Mouse (Mus musculus) midbrain, embryonic 14.5 days (tissue): ENCODE data around the gene Dzip1l. TPM values are rescaled to one million over a fixed set of nuclear protein-coding genes. Genes with fewer than 3 reads are reported as not detected.
"Not testable (repeated sequence)": the region's sequence is repeated elsewhere in the genome, so short reads cannot be mapped to it uniquely, and the experiment has no call there.

Source experiments
- ATAC-seq: fragments of 200-750 bp; cut with Nextera tagmentation; 2 replicates; pipeline ENCODE4 v1.8.0; 2017; ENCODE audit warnings: moderate number of reproducible peaks, moderate library complexity; ENCODE audit not compliant: low FRiP score, low TSS enrichment
- DNase-seq: peaks from one replicate; pipeline ENCODE4 v3.0.0-alpha.2; 2015
- H3K27ac ChIP-seq: fragments of 300-500 bp; sonication (generic); replicated peaks from 2 replicates; pipeline ENCODE4 v1.5.1; 2014; ENCODE audit warnings: mild to moderate bottlenecking, low read depth, low read length, moderate library complexity
- H3K27me3 ChIP-seq: fragments of 300-500 bp; sonication (generic); 2 replicates; pipeline ENCODE4 v1.6.1; 2014; ENCODE audit warnings: low read length, control low read depth, mixed read lengths; ENCODE audit not compliant: control insufficient read depth, insufficient read depth
- H3K36me3 ChIP-seq: fragments of 300-500 bp; sonication (generic); 2 replicates; pipeline ENCODE4 v1.6.1; 2014; ENCODE audit warnings: low read length, control low read depth; ENCODE audit not compliant: control insufficient read depth, insufficient read depth
- H3K4me1 ChIP-seq: fragments of 300-500 bp; sonication (generic); 2 replicates; pipeline ENCODE4 v1.6.1; 2014; ENCODE audit warnings: mild to moderate bottlenecking, antibody characterized with exemption, low read length, control low read depth; ENCODE audit not compliant: control insufficient read depth, insufficient read depth
- H3K4me2 ChIP-seq: fragments of 300-500 bp; sonication (generic); 2 replicates; pipeline ENCODE4 v1.6.1; 2014; ENCODE audit warnings: mild to moderate bottlenecking, low read length, moderate library complexity
- H3K4me3 ChIP-seq: fragments of 300-500 bp; sonication (generic); replicated peaks from 2 replicates; pipeline ENCODE4 v1.5.1; 2014; ENCODE audit warnings: low read depth, low read length
- H3K9ac ChIP-seq: fragments of 300-500 bp; sonication (generic); replicated peaks from 2 replicates; pipeline ENCODE4 v1.6.1; 2014; ENCODE audit warnings: mild to moderate bottlenecking, low read length, moderate library complexity
- H3K9me3 ChIP-seq: fragments of 300-500 bp; sonication (generic); 2 replicates; pipeline ENCODE4 v1.6.1; 2016; ENCODE audit warnings: low read length, control low read depth, mixed read lengths; ENCODE audit not compliant: control insufficient read depth
- WGBS: fragments of 180-500 bp; shearing (Covaris S2); extraction: QIAGEN DNeasy Blood & Tissue Kit; methylation state at CpG from one replicate; pipeline ENCODE4 v1.1.7; 2014; 5-methylcytosine and 5-hydroxymethylcytosine counted together
- polyA plus RNA-seq: library from polyadenylated mRNA; unstranded; fragments of >200 nt; fragmentation: Nextera tagmentation; extraction: Ambion mirVana; gene quantifications from 2 replicates; pipeline ENCODE4 v1.2.1, GENCODE M21; 2014

Gene Dzip1l
- 4.8 and 7.9 TPM in 2 replicates for polyA plus RNA-seq

DNA sequence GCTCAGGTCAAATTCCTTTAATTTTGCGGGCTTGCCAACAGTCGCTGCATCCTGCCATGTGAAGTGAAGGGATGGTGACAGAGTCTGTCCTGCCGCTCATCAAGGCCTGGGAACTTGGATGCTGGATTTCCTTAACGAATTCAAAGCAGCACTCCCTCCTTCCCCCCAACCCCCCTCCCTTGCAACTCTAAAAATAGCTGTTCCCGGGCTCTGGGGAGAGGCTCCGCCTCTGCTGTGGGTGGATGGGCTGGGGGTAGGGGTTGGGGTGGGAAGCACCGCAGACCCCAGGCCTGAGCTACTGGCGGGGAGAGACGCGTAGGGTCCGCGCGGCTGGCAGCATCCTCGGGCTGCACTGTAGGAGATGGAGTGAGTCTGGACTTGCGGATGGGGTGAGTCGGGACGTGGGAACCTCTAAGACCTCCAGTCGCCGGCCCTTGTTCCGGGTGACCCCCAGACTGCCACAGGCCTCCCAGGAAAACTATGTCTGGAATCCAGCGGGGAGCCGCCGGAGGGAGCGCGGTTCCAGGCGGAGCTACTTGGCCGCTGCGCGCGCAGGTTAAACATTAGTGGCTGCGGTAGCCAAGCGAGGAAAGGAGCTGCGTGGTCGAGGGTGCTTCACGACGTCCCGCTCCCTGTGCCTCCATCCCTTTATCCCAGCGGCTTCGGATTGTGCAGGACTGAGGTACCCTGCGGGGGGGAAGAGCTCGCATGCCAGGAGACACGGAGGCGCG lies at the start of gene Dzip1l:
TSS of gene Dzip1l (plus strand) at position 216 of the 731 bp plus-strand sequence.
- WGBS, result 0% methylated on average over 44 of the region's 44 CpGs
- Histone ChIP-seq H3K4me1 (peaks cover 22% of the 10 kb centered on the region), H3K27ac (peak within 1 kb of the TSS; percentile 77), H3K9ac (peak within 1 kb of the TSS; percentile 70), H3K4me3 (peak within 1 kb of the TSS; percentile 59), H3K9me3 (no peaks in the 10 kb centered on the region), H3K4me2 (peak within 1 kb of the TSS; percentile 88), H3K36me3 (no peaks in the 10 kb centered on the region), H3K27me3 (no peaks in the 10 kb centered on the region)
- DNase-seq (peak; percentile 90), ATAC-seq (peak; percentile 91)

DNA sequence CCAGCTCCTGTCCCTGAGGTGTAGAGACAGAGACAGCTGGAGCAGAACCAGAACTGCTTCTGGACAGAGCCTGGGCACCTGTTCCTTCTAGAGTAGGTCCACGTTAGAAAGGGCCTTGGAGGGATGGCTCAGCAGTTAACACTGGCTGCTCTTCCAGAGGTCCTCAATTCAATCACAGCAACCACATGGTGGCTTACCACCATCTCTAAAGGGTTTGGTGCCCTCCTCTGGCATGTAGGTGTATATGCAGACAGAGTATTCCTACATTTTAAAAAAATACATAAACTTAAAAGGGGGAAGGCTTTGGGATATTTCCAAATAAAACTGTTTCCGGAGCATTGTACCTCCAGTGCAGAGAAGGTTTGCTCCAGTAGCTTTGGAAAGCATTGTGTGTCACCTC lies 48.6 kb upstream of the Dzip1l start:
- peaks cover 10% of the 10 kb centered on the region for H3K4me1 ChIP-seq
- 55% methylated on average over 2 of the region's 2 CpGs for WGBS

GRCm38 (mm10) chr9:99587505-99588202 lies 41.6 kb upstream of the Dzip1l start:
- Histone ChIP-seq H3K9ac (no peak overlapping the region), H3K36me3 (peaks cover 20% of the 10 kb centered on the region), H3K27ac (no peak overlapping the region), H3K9me3 (no peaks in the 10 kb centered on the region), H3K27me3 (no peaks in the 10 kb centered on the region), H3K4me1 (no peaks in the 10 kb centered on the region), H3K4me2 (no peak overlapping the region), H3K4me3 (no peak overlapping the region)
- 26% methylated on average over 8 of the region's 8 CpGs for WGBS
- no peak for ATAC-seq
- peak; percentile 71 for DNase-seq

More for the DNA sequence above, 48.6 kb upstream of the Dzip1l start:
- Histone ChIP-seq H3K4me3 (no peak overlapping the region), H3K9me3 (no peaks in the 10 kb centered on the region), H3K4me2 (no peak overlapping the region), H3K27ac (no peak overlapping the region), H3K36me3 (peaks cover 34% of the 10 kb centered on the region), H3K9ac (no peak overlapping the region), H3K27me3 (no peaks in the 10 kb centered on the region)
- no peak for ATAC-seq
- DNase-seq, result peak; percentile 77

DNA sequence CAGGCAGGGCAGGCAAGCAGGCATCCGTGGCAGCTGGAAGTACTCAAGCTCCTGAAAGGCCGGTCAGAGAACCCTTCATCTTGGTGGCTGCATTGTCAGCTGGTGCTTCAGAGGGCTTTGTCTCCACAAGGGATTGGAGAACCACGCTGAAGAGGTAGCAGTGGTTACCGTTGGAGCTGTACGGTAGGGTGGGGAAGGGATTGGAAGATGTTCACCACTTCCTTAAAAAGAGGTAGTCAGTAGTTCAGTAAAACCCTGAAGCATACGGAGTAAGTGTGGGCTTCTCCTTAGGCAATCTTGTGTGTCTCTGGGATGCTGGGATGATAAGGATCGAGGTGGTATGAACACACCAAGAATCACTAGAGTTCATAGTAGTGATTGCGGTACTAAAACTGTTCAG lies 38.2 kb upstream of the Dzip1l start:
- no peak overlapping the region for H3K4me2 ChIP-seq
- DNase-seq (no peak), ATAC-seq (no peak)
- no peak overlapping the region for H3K9ac ChIP-seq
- 76% methylated on average over 8 of the region's 8 CpGs for WGBS
- no peak overlapping the region for H3K4me3 ChIP-seq
- no peaks in the 10 kb centered on the region for H3K4me1 ChIP-seq
- H3K36me3 ChIP-seq, result no peaks in the 10 kb centered on the region
- no peaks in the 10 kb centered on the region for H3K9me3 ChIP-seq
- no peaks in the 10 kb centered on the region for H3K27me3 ChIP-seq
- no peak overlapping the region for H3K27ac ChIP-seq

DNA sequence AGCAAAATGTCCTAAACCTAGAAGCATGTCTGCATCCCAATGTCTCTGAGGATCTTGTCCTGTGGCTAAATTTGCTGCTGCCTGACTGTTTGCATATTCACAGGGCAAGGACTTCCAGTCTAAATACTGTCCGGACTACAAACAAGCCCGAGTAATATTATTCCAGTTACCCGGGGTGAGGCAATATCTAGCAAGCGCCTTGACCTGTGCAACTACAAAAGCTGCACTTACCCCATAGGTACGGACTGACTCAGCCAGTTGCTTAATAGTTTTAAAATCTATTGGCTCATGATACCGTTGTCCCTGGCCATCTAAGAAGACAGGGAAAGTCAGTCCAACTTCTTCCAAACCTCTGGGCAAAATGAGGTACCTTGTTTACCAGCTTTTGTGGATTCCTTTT lies 30.2 kb upstream of the Dzip1l start:
- 91% methylated on average over 6 of the region's 6 CpGs for WGBS
- H3K9me3 ChIP-seq, ATAC-seq: not testable (repeated sequence)

GRCm38 (mm10) chr9:99603566-99603965 lies 25.7 kb upstream of the Dzip1l start:
- DNase-seq (no peak), ATAC-seq (no peak)
- Histone ChIP-seq H3K4me1 (no peaks in the 10 kb centered on the region), H3K27me3 (no peaks in the 10 kb centered on the region), H3K9me3 (no peaks in the 10 kb centered on the region), H3K4me3 (no peak overlapping the region), H3K4me2 (no peak overlapping the region), H3K36me3 (no peaks in the 10 kb centered on the region), H3K27ac (no peak overlapping the region), H3K9ac (no peak overlapping the region)
- 77% methylated on average over 2 of the region's 2 CpGs for WGBS

More for the DNA sequence above, 30.2 kb upstream of the Dzip1l start:
- H3K9ac ChIP-seq, H3K36me3 ChIP-seq, H3K27me3 ChIP-seq, H3K4me2 ChIP-seq, DNase-seq, H3K4me3 ChIP-seq, H3K4me1 ChIP-seq, H3K27ac ChIP-seq: not testable (repeated sequence)

DNA sequence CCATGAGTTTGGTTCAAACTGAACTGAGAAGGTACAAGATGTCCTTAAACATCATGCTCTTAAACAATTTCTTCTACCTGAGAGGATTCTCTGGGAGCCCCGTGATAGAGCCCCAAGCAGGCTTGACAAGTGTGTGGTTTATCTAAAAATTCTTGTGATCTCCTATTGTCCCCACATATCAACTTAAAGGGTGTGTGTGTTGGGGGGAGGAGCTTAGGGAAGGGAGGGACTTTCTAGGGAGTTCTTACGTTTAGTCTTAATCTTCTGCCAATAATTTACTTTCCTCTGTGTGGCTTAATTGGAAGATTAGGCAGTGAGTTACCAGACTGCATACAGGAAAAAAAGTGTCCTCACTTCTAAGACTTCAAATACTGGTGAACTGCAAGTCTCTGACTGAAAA lies 17.1 kb upstream of the Dzip1l start, which contains the start of gene A4gnt:
TSS of gene A4gnt (plus strand) at position 301 of the 400 bp plus-strand sequence.
- H3K27ac ChIP-seq, result no peak within 1 kb of the TSS
- no peaks in the 10 kb centered on the region for H3K36me3 ChIP-seq

GRCm38 (mm10) chr9:99619688-99620087 lies 9.6 kb upstream of the Dzip1l start:
- Histone ChIP-seq H3K4me3 (no peak overlapping the region), H3K9me3 (no peaks in the 10 kb centered on the region), H3K27ac (no peak overlapping the region), H3K36me3 (no peaks in the 10 kb centered on the region), H3K4me2 (no peak overlapping the region), H3K27me3 (no peaks in the 10 kb centered on the region), H3K4me1 (no peaks in the 10 kb centered on the region), H3K9ac (no peak overlapping the region)
- 93% methylated on average over 8 of the region's 8 CpGs for WGBS
- DNase-seq (no peak), ATAC-seq (no peak)

More for the DNA sequence above, 17.1 kb upstream of the Dzip1l start, which contains the start of gene A4gnt:
- H3K4me3 ChIP-seq, result no peak within 1 kb of the TSS
- WGBS, result 59% methylated on average over 2 of the region's 2 CpGs
- no peaks in the 10 kb centered on the region for H3K4me1 ChIP-seq
- H3K4me2 ChIP-seq, result no peak within 1 kb of the TSS
- DNase-seq (no peak), ATAC-seq (no peak)
- no peaks in the 10 kb centered on the region for H3K9me3 ChIP-seq
- H3K9ac ChIP-seq, result no peak within 1 kb of the TSS
- H3K27me3 ChIP-seq, result no peaks in the 10 kb centered on the region
